Mouse (Mus musculus) MEL (cell line): ENCODE data around the gene Dhcr7. TPM values are rescaled to one million over a fixed set of nuclear protein-coding genes. Genes with fewer than 3 reads are reported as not detected.
A peak's percentile ranks its signal among the peaks of the same experiment; 100 is the strongest.

Experiments
- DNase-seq: peaks from one replicate; pipeline ENCODE4 v3.0.0; 2011; ENCODE audit warnings: low read depth, low spot score
- H3K27ac ChIP-seq: 2 replicates; pipeline ENCODE4 v1.5.1; 2012; ENCODE audit warnings: low read depth, mild to moderate bottlenecking, control low read depth, low read length, moderate library complexity; ENCODE audit not compliant: control insufficient read depth
- H3K27me3 ChIP-seq, 2 experiments: fragments of 150-350 bp in 1 of 2; sonication (generic) in 1 of 2; 2 replicates each; pipeline ENCODE4 v1.6.1; 2012; ENCODE audit warnings: low read length in 2 of 2, mild to moderate bottlenecking in 2 of 2, improper control_type of control experiment in 1 of 2, moderate library complexity in 1 of 2; ENCODE audit not compliant: insufficient read depth in 2 of 2, control insufficient read depth in 1 of 2
- H3K36me3 ChIP-seq, 2 experiments: 2 replicates each; pipeline ENCODE4 v1.6.1; 2012 to 2014; ENCODE audit warnings: low read length in 2 of 2, improper control_type of control experiment in 1 of 2, inconsistent platforms in 1 of 2, mild to moderate bottlenecking in 1 of 2; ENCODE audit not compliant: insufficient read depth in 2 of 2, control insufficient read depth in 1 of 2
- H3K4me1 ChIP-seq, 2 experiments: fragments of 150-350 bp in 1 of 2; sonication (generic) in 1 of 2; 2 replicates each; pipeline ENCODE4 v1.6.1; 2012; ENCODE audit warnings: low read length in 2 of 2, improper control_type of control experiment in 1 of 2, mild to moderate bottlenecking in 1 of 2; ENCODE audit not compliant: insufficient read depth in 2 of 2, control insufficient read depth in 1 of 2
- H3K4me3 ChIP-seq, 2 experiments: fragments of 150-350 bp in 1 of 2; sonication (generic) in 1 of 2; 2 replicates each; pipeline ENCODE4 v1.5.1; 2012; ENCODE audit warnings: low read depth in 2 of 2, low read length in 2 of 2, mild to moderate bottlenecking in 2 of 2, moderate library complexity in 2 of 2, control low read depth in 1 of 2, improper control_type of control experiment in 1 of 2; ENCODE audit not compliant: control insufficient read depth in 1 of 2, insufficient read depth in 1 of 2
- H3K79me2 ChIP-seq: 2 replicates; pipeline ENCODE4 v1.6.1; 2012; ENCODE audit warnings: mild to moderate bottlenecking, low read length, moderate library complexity; ENCODE audit not compliant: control insufficient read depth, poor library complexity, insufficient read depth
- H3K9ac ChIP-seq: 2 replicates; pipeline ENCODE4 v1.6.1; 2012; ENCODE audit warnings: low read depth, mild to moderate bottlenecking, control low read depth, low read length, moderate library complexity; ENCODE audit not compliant: control insufficient read depth, poor library complexity, severe bottlenecking
- H3K9me3 ChIP-seq: fragments of 150-350 bp; sonication (generic); replicated peaks from 2 replicates; pipeline ENCODE4 v1.6.1; 2012; ENCODE audit warnings: mild to moderate bottlenecking, low read length, improper control_type of control experiment, moderate library complexity; ENCODE audit not compliant: insufficient read depth
- CHD1 ChIP-seq: IDR thresholded peaks from 2 replicates; pipeline ENCODE4 v1.6.1; 2012; ENCODE audit warnings: low read depth, mild to moderate bottlenecking, inconsistent platforms, low read length, improper control_type of control experiment
- CHD2 ChIP-seq: IDR thresholded peaks from 2 replicates; pipeline ENCODE4 v1.6.1; 2011; ENCODE audit warnings: low read length, improper control_type of control experiment
- CTCF ChIP-seq, 3 experiments: IDR thresholded peaks in 2 of 3; conservative IDR thresholded peaks in 1 of 3; 2 replicates each; pipeline ENCODE4 v1.5.1; 2011 to 2012; ENCODE audit warnings: low read length in 3 of 3, low read depth in 2 of 3, mild to moderate bottlenecking in 2 of 3, improper control_type of control experiment in 1 of 3, inconsistent platforms in 1 of 3, mixed read lengths in 1 of 3, moderate library complexity in 1 of 3; ENCODE audit not compliant: control insufficient read depth in 1 of 3, insufficient read depth in 1 of 3, poor library complexity in 1 of 3, severe bottlenecking in 1 of 3
- ELF1 ChIP-seq: IDR thresholded peaks from 2 replicates; pipeline ENCODE4 v1.6.1; 2014; ENCODE audit warnings: low read depth, mild to moderate bottlenecking, inconsistent platforms, low read length, improper control_type of control experiment, moderate library complexity
- EP300 ChIP-seq, 2 experiments: IDR thresholded peaks; 2 replicates each; pipeline ENCODE4 v1.6.1; 2011; ENCODE audit warnings: improper control_type of control experiment in 2 of 2, low read length in 2 of 2, low read depth in 1 of 2, mild to moderate bottlenecking in 1 of 2
- GABPA ChIP-seq: IDR thresholded peaks from 2 replicates; pipeline ENCODE4 v1.6.1; 2012; ENCODE audit warnings: low read depth, mild to moderate bottlenecking, inconsistent platforms, low read length, improper control_type of control experiment, moderate library complexity
- KAT2A ChIP-seq: conservative IDR thresholded peaks from 2 replicates; pipeline ENCODE4 v1.6.1; 2012; ENCODE audit warnings: low read depth, low read length, improper control_type of control experiment, inconsistent platforms
- MAX ChIP-seq: IDR thresholded peaks from 2 replicates; pipeline ENCODE4 v1.6.1; 2011; ENCODE audit warnings: low read length, improper control_type of control experiment
- MXI1 ChIP-seq: IDR thresholded peaks from 2 replicates; pipeline ENCODE4 v1.6.1; 2011; ENCODE audit warnings: mild to moderate bottlenecking, low read depth, low read length, improper control_type of control experiment
- MYC ChIP-seq: IDR thresholded peaks from 2 replicates; pipeline ENCODE4 v1.6.1; 2011; ENCODE audit warnings: low read depth, mild to moderate bottlenecking, low read length, improper control_type of control experiment, moderate library complexity
- RAD21 ChIP-seq: IDR thresholded peaks from 2 replicates; pipeline ENCODE4 v1.6.1; 2011; ENCODE audit warnings: mild to moderate bottlenecking, low read depth, low read length, improper control_type of control experiment
- SIN3A ChIP-seq: IDR thresholded peaks from 2 replicates; pipeline ENCODE4 v1.6.1; 2012; ENCODE audit warnings: low read length, improper control_type of control experiment, inconsistent platforms
- SMC3 ChIP-seq: IDR thresholded peaks from 2 replicates; pipeline ENCODE4 v1.6.1; 2011; ENCODE audit warnings: low read depth, low read length, improper control_type of control experiment
- TAL1 ChIP-seq: IDR thresholded peaks from 2 replicates; pipeline ENCODE4 v1.6.1; 2012; ENCODE audit warnings: mild to moderate bottlenecking, inconsistent platforms, low read length, moderate library complexity, mixed read lengths
- USF1 ChIP-seq: IDR thresholded peaks from 2 replicates; pipeline ENCODE4 v1.6.1; 2014; ENCODE audit warnings: low read depth, mild to moderate bottlenecking, inconsistent platforms, low read length, improper control_type of control experiment, moderate library complexity
- ZC3H11A ChIP-seq: IDR thresholded peaks from 2 replicates; pipeline ENCODE4 v1.6.1; 2012; ENCODE audit warnings: low read depth, mild to moderate bottlenecking, inconsistent platforms, low read length, improper control_type of control experiment
- ZKSCAN1 ChIP-seq: IDR thresholded peaks from 2 replicates; pipeline ENCODE4 v1.6.1; 2012; ENCODE audit warnings: low read depth, mild to moderate bottlenecking, inconsistent platforms, low read length, improper control_type of control experiment, moderate library complexity
- ZNF384 ChIP-seq: IDR thresholded peaks from 2 replicates; pipeline ENCODE4 v1.6.1; 2012; ENCODE audit warnings: low read depth, mild to moderate bottlenecking, inconsistent platforms, low read length, improper control_type of control experiment
- polyA plus RNA-seq, 2 experiments: library from polyadenylated mRNA; stranded (reverse) in 1 of 2; unstranded in 1 of 2; fragments of >175 nt in 1 of 2; fragments of >200 nt in 1 of 2; gene quantifications; 2 replicates each; pipeline versions ENCODE4 v1.2.1 to v1.2.4; 2012; ENCODE audit warnings: low replicate concordance in 2 of 2, low read depth in 1 of 2; ENCODE audit not compliant: insufficient read length in 2 of 2, insufficient read depth in 1 of 2, missing spikeins in 1 of 2
- total RNA-seq: library from RNA; depleted of rRNA; stranded (reverse); fragments of 300-350 nt; gene quantifications from 2 replicates; pipeline ENCODE4 v1.2.3, GENCODE M21; 2012

Gene Dhcr7
- total and polyA plus RNA-seq, 3 experiments, result 12.7 to 40.7 TPM; not detected in 1

DNA sequence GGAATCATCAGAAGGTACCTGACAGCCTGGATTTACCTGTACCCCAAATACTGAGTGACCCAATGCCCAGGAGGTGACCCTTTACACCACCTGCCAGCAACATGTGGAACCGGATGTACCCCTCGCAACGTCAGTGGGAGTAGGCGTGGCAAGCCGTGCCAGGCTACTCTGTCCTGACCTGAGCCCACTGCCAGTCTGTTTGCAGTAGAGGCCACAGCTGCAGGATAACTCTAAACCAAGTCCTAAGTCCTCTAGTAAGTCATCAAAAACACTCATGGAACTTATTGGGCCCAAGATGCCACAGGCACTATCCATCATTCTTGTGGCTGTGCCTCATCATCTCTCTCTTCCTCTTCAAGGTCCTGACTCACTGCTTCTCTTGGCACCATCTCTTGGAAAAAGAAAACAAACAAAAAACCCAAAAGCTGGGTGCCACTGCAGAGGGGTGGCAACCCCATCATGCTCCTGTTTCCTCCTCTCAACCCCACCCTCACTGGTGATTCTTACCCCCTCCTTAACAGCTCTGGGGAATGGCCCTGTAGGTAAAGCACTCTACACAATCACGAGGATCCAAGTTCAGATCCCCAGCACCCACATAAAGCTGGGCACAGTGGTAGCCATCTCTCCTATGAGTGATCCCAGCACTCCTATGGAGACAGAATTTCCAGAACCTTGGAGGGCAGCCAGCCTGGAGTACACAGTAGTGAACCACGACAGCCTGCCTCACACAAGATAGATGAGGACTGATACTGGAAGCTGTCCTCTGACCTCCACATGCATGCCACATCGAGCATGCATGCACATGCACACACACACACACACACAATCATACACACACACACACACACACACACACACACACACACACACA, 21.5 kb upstream of the Dhcr7 start:
- no peaks in the 10 kb centered on the region for H3K27me3 ChIP-seq
- no peak for TF ChIP-seq ZKSCAN1
- no peak for TF ChIP-seq EP300 (IDR thresholded peaks at IDR 0.05; ENCODE audit: low read depth in 1 of 2, low read length in 2 of 2)
- no peak for TF ChIP-seq SMC3
- TF ChIP-seq MXI1, result no peak
- no peak for TF ChIP-seq GABPA
- TF ChIP-seq RAD21, result no peak
- TF ChIP-seq CHD2, result no peak
- TF ChIP-seq ZC3H11A, result no peak
- TF ChIP-seq SIN3A, result no peak
- TF ChIP-seq ZNF384, result no peak
- no peak for TF ChIP-seq KAT2A
- TF ChIP-seq, all 39 proteins: peak for 0
- H3K9me3 ChIP-seq, result no peaks in the 10 kb centered on the region
- no peak for DNase-seq
- H3K4me1 ChIP-seq, result no peaks in the 10 kb centered on the region
- H3K27ac ChIP-seq, result no peak overlapping the region
- no peaks in the 10 kb centered on the region for H3K79me2 ChIP-seq
- no peak overlapping the region for H3K4me3 ChIP-seq
- H3K36me3 ChIP-seq, result no peaks in the 10 kb centered on the region; a peak in 1 of 4 replicates
- H3K9ac ChIP-seq, result no peak overlapping the region

DNA sequence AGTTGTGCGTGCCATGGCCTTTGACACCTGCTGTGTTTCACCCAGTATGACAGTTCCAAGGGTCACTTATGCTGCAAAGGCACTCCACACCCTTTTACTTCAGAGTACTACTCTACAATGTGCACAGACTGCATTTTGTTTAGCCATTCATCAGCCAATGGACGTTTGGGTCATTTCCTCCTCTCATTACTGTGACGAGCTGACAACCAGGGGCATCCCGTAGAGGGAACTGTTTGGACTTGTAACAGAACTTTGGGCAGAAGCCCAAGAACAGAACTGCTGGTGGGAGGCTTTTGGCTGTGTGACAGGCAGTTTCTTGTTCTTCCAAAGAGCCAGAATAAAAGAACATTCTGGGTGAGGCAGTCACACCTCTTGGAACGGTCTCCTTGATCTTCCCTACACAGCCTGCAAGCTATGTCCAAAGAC, 17.7 kb upstream of the Dhcr7 start:
- Histone ChIP-seq H3K36me3 (no peaks in the 10 kb centered on the region; a peak in 1 of 4 replicates), H3K79me2 (no peaks in the 10 kb centered on the region), H3K4me1 (no peaks in the 10 kb centered on the region), H3K9me3 (no peaks in the 10 kb centered on the region), H3K4me3 (no peak overlapping the region), H3K27ac (no peak overlapping the region), H3K27me3 (no peaks in the 10 kb centered on the region), H3K9ac (no peak overlapping the region)
- TF ChIP-seq CHD1, result no peak
- DNase-seq, result no peak

DNA sequence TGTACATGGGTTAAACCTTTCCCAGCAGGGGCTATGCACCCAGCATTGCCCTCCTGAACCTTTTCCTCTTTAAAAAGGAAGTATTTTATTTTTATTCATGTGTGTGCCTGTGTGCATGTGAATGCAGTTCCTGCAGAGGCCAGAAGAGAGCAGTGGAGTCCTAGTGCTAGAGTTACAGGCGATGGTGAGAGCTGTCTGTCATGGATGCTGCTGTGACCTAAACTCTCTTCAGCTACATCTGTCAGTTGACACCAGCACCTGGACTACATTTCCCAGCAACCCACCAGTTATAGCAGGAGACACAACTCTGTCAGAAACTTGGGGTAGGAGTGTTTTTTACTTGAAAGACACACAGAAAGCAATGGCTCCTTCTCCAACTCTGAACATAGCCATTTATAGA, 14.0 kb upstream of the Dhcr7 start:
- peak; percentile 53 for DNase-seq

More for the DNA sequence above, 14.0 kb upstream of the Dhcr7 start:
- H3K27me3 ChIP-seq, result no peaks in the 10 kb centered on the region
- no peaks in the 10 kb centered on the region for H3K4me1 ChIP-seq
- H3K79me2 ChIP-seq, result no peaks in the 10 kb centered on the region
- TF ChIP-seq MYC (no peak), USF1 (no peak), MXI1 (no peak), SMC3 (peak; percentile 52), TAL1 (no peak), ELF1 (no peak), ZC3H11A (peak; percentile 22), CTCF (IDR thresholded peaks at IDR 0.05 in 2 of 3, conservative IDR thresholded peaks at IDR 0.05 in 1 of 3; ENCODE audit: control insufficient read depth in 1 of 3, insufficient read depth in 1 of 3, low read depth in 2 of 3, low read length in 3 of 3, poor library complexity in 1 of 3, severe bottlenecking in 1 of 3) (peak; percentile 50 to 67 (median 57)), RAD21 (peak; percentile 65), MAX (no peak), EP300 (IDR thresholded peaks at IDR 0.05; ENCODE audit: low read depth in 1 of 2, low read length in 2 of 2) (no peak)
- no peak overlapping the region for H3K4me3 ChIP-seq
- H3K9ac ChIP-seq, result no peak overlapping the region
- no peaks in the 10 kb centered on the region; a peak in 1 of 4 replicates for H3K36me3 ChIP-seq
- H3K27ac ChIP-seq, result no peak overlapping the region
- no peaks in the 10 kb centered on the region for H3K9me3 ChIP-seq
